Mouse (Mus musculus): ENCODE results near the gene Cpne5. TPM values are rescaled to one million over a fixed set of nuclear protein-coding genes. Genes with fewer than 3 reads are reported as not detected.
A peak's percentile ranks its signal among the peaks of the same experiment; 100 is the strongest.

The Cpne5 gene
- polyA plus RNA-seq, 1 experiment: 0.16 TPM

DNA sequence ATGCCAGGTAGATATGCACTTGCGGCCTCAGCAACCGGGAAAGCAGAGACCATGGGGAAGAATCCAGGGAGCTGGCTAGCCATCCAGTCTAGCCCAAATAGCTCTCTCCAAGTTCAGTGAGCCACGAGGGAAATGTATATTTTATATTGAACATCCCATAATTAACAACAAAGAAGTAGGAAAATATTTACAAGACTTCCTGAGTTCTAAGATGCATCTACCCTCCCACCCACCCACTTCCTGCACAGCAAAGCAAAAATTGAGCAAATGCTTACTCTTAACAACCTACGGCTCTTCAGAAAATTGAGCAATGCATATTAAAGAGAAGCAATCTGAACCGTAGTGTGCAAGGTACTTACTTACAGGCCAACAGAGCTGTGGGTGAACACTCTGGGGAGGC lies 26.8 kb upstream of the Cpne5 start:
- H3K4me3 ChIP-seq (ENCODE audit: insufficient read depth, poor library complexity, severe bottlenecking): no peak overlapping the region

DNA sequence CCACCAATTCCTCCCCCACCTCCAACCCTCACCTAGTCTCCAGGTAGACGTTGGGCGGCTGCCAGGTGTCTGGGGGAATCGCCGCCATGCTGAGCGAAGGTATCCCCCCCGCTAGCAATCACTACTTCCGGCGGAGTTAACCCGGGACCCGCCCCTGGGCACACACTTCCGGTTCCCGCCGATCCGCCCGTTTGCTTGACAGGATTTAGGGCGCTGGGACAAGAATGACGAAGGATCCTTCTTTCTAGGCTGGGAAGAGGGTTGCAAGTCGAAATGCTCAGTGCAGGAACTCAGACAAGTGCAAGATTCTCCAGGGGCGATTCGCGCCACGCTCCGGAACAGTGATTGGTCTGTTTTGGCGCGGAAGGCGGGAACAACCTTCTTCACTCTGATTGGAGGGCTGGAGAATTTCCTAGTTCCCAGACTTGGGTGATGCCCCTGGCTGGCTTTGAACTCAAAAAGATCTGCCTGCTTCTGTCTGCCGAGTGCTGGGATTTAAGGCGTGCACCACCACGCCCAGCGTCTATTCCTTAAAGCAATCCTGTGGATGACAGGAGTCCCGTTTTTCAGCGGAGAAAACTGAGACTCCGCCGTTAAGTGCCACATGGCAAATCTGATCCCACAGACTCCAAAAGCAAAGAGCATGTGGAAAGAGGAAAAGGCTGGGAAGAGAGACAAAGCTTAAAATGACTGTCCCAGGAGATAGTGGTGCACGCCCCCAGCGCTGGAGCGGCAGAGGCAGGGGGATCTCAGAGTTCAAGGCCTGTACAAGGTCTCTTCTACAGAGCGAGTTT lies 26.1 kb upstream of the Cpne5 start, which contains the start of gene Ppil1:
Gene Ppil1 (minus strand): TSS at position 347 of the 794 bp plus-strand sequence.
- Histone ChIP-seq H3K36me3 (ENCODE audit: control insufficient read depth, insufficient read depth) (peaks cover 6% of the 10 kb centered on the region), H3K79me3 (ENCODE audit: low read depth) (peaks cover 26% of the 10 kb centered on the region), H3K4me3 (ENCODE audit: insufficient read depth, poor library complexity, severe bottlenecking) (peak within 1 kb of the TSS; percentile 52), H3K79me2 (ENCODE audit: control insufficient read depth, insufficient read depth) (peaks cover 43% of the 10 kb centered on the region), H3K27me3 (ENCODE audit: control insufficient read depth, insufficient read depth, insufficient read length) (no peaks in the 10 kb centered on the region), H3ac (ENCODE audit: control insufficient read depth, insufficient read length, low read depth) (peak within 1 kb of the TSS; percentile 66)
- no peak for TF ChIP-seq CTCF (IDR thresholded peaks at IDR 0.05; ENCODE audit: control insufficient read depth, insufficient read depth, insufficient read length)
- no peak for TF ChIP-seq MYOD1 (IDR thresholded peaks at IDR 0.05; ENCODE audit: control insufficient read depth, insufficient read length, low read depth)
- TF ChIP-seq CEBPB (IDR thresholded peaks at IDR 0.05; ENCODE audit: low read depth): no peak

More for the DNA sequence above, 26.8 kb upstream of the Cpne5 start:
- peaks cover 6% of the 10 kb centered on the region for H3K36me3 ChIP-seq (ENCODE audit: control insufficient read depth, insufficient read depth)
- H3ac ChIP-seq (ENCODE audit: control insufficient read depth, insufficient read length, low read depth): peak overlapping the region; percentile 66
- TF ChIP-seq MAX (IDR thresholded peaks at IDR 0.05) (no peak), CTCF (IDR thresholded peaks at IDR 0.05; ENCODE audit: control insufficient read depth, insufficient read depth, insufficient read length) (no peak), MYOD1 (IDR thresholded peaks at IDR 0.05; ENCODE audit: control insufficient read depth, insufficient read length, low read depth) (no peak), USF1 (IDR thresholded peaks at IDR 0.05; ENCODE audit: low read depth) (no peak)
- peaks cover 43% of the 10 kb centered on the region for H3K79me2 ChIP-seq (ENCODE audit: control insufficient read depth, insufficient read depth)
- H3K27me3 ChIP-seq (ENCODE audit: control insufficient read depth, insufficient read depth, insufficient read length): no peaks in the 10 kb centered on the region
- H3K79me3 ChIP-seq (ENCODE audit: low read depth): peaks cover 26% of the 10 kb centered on the region

DNA sequence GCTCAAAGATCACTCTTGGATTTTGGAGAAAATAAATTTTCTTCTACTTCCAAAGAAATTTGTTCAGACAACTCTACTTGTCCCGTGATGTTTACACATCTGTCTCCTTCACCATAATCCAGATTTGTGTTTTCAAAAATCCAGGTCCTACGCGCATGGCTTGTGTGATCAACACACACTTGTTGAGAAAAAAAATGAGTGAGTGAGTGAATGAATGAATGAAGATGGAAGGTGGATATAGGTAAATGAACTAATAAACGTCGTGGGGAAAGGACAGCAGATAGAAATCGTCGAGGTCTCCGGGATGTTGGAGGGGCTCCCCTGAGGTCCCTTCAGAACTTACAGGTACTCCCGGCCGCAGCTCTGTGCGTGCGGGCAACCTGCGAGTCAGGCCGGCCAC lies 25.4 kb upstream of the Cpne5 start:
- TF ChIP-seq MYOD1 (IDR thresholded peaks at IDR 0.05; ENCODE audit: control insufficient read depth, insufficient read length, low read depth): no peak
- no peak for TF ChIP-seq MYOG (IDR thresholded peaks at IDR 0.05; ENCODE audit: control insufficient read depth, extremely low read depth, insufficient read length)
- no peak for TF ChIP-seq MAX (IDR thresholded peaks at IDR 0.05)
- no peak for TF ChIP-seq FOSL1 (IDR thresholded peaks at IDR 0.05; ENCODE audit: insufficient read depth, low read length, poor library complexity, severe bottlenecking)
- TF ChIP-seq CTCF (IDR thresholded peaks at IDR 0.05; ENCODE audit: control insufficient read depth, insufficient read depth, insufficient read length): no peak
- TF ChIP-seq USF1 (IDR thresholded peaks at IDR 0.05; ENCODE audit: low read depth): no peak
- TF ChIP-seq CEBPB (IDR thresholded peaks at IDR 0.05; ENCODE audit: low read depth): no peak
- peak overlapping the region; percentile 52 for H3K4me3 ChIP-seq (ENCODE audit: insufficient read depth, poor library complexity, severe bottlenecking)
- H3K79me3 ChIP-seq (ENCODE audit: low read depth): peaks cover 29% of the 10 kb centered on the region
- peak overlapping the region; percentile 66 for H3ac ChIP-seq (ENCODE audit: control insufficient read depth, insufficient read length, low read depth)
- peaks cover 8% of the 10 kb centered on the region for H3K36me3 ChIP-seq (ENCODE audit: control insufficient read depth, insufficient read depth)
- H3K79me2 ChIP-seq (ENCODE audit: control insufficient read depth, insufficient read depth): peaks cover 49% of the 10 kb centered on the region
- no peaks in the 10 kb centered on the region for H3K27me3 ChIP-seq (ENCODE audit: control insufficient read depth, insufficient read depth, insufficient read length)

DNA sequence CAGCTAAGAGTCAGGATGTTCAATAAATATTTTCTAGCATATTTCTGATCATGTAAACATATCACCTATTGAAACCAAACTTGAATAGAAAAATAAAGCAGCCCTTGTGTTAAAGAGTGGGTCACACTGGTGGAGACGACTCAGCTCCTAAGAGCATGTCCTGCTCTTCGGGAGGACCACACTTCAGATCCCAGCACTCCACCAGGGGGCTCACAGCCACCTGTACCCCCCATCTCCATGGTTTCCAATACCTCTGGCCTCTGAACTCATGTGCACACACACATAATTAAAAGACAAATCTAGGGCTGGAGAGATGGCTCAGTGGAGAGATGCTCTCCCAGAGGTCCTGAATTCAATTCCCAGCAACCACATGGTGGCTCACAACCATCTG lies 24.3 kb upstream of the Cpne5 start:
- peaks cover 61% of the 10 kb centered on the region for H3K79me2 ChIP-seq (ENCODE audit: control insufficient read depth, insufficient read depth)
- TF ChIP-seq USF1 (IDR thresholded peaks at IDR 0.05; ENCODE audit: low read depth) (no peak), MAX (IDR thresholded peaks at IDR 0.05) (no peak), CTCF (IDR thresholded peaks at IDR 0.05; ENCODE audit: control insufficient read depth, insufficient read depth, insufficient read length) (no peak), MYOD1 (IDR thresholded peaks at IDR 0.05; ENCODE audit: control insufficient read depth, insufficient read length, low read depth) (no peak), CEBPB (IDR thresholded peaks at IDR 0.05; ENCODE audit: low read depth) (no peak), MYOG (IDR thresholded peaks at IDR 0.05; ENCODE audit: control insufficient read depth, extremely low read depth, insufficient read length) (no peak), FOSL1 (IDR thresholded peaks at IDR 0.05; ENCODE audit: insufficient read depth, low read length, poor library complexity, severe bottlenecking) (no peak)
- no peaks in the 10 kb centered on the region for H3K27me3 ChIP-seq (ENCODE audit: control insufficient read depth, insufficient read depth, insufficient read length)
- H3ac ChIP-seq (ENCODE audit: control insufficient read depth, insufficient read length, low read depth): no peak overlapping the region
- H3K4me3 ChIP-seq (ENCODE audit: insufficient read depth, poor library complexity, severe bottlenecking): no peak overlapping the region
- H3K36me3 ChIP-seq (ENCODE audit: control insufficient read depth, insufficient read depth): peaks cover 19% of the 10 kb centered on the region
- H3K79me3 ChIP-seq (ENCODE audit: low read depth): peaks cover 41% of the 10 kb centered on the region

DNA sequence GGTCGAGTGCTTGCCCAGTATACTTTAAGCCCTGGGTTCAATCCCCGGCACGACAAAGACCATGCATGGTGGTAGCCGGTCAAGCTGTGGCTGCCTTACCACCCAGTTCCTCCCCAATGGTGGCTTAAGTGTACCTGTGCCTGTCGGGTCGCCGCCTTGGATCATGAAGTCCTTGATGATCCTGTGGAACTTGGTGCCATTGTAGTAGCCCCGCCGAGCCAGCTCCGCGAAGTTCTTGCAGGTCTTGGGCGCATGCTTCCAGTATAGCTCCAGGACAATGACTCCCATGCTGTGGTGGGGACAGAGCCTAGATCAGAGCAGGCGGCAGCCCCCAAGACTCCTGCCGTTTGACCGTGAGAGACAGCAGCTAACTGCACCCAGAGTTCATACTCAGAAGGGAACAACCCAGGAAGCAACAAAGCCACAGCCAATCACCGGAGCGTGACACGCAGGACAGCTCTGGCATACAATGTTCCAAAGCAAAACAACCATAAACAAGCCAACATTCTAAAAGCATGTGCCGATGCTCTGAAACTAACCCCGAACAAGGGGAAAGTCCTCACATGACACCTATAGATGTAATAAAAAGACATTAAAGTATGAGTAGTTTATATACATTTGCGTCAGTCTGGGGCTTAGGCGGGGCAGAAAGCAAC lies 23.8 kb upstream of the Cpne5 start:
- H3K4me3 ChIP-seq (ENCODE audit: insufficient read depth, poor library complexity, severe bottlenecking): no peak overlapping the region

More for the DNA sequence above, 23.8 kb upstream of the Cpne5 start:
- peaks cover 66% of the 10 kb centered on the region for H3K79me2 ChIP-seq (ENCODE audit: control insufficient read depth, insufficient read depth)
- TF ChIP-seq MYOG (IDR thresholded peaks at IDR 0.05; ENCODE audit: control insufficient read depth, extremely low read depth, insufficient read length): no peak
- TF ChIP-seq CEBPB (IDR thresholded peaks at IDR 0.05; ENCODE audit: low read depth): no peak
- TF ChIP-seq USF1 (IDR thresholded peaks at IDR 0.05; ENCODE audit: low read depth): no peak
- TF ChIP-seq CTCF (IDR thresholded peaks at IDR 0.05; ENCODE audit: control insufficient read depth, insufficient read depth, insufficient read length): no peak
- TF ChIP-seq MYOD1 (IDR thresholded peaks at IDR 0.05; ENCODE audit: control insufficient read depth, insufficient read length, low read depth): no peak
- TF ChIP-seq FOSL1 (IDR thresholded peaks at IDR 0.05; ENCODE audit: insufficient read depth, low read length, poor library complexity, severe bottlenecking): no peak
- TF ChIP-seq MAX (IDR thresholded peaks at IDR 0.05): no peak
- H3K27me3 ChIP-seq (ENCODE audit: control insufficient read depth, insufficient read depth, insufficient read length): no peaks in the 10 kb centered on the region
- H3K36me3 ChIP-seq (ENCODE audit: control insufficient read depth, insufficient read depth): peaks cover 22% of the 10 kb centered on the region
- H3ac ChIP-seq (ENCODE audit: control insufficient read depth, insufficient read length, low read depth): peak overlapping the region; percentile 53
- peaks cover 46% of the 10 kb centered on the region for H3K79me3 ChIP-seq (ENCODE audit: low read depth)

Data from C2C12 (cell line).